Mouse (Mus musculus) testis, postnatal 10 days (tissue): ENCODE data around the gene Nmnat3.

Experiments
- DNase-seq: peaks from one replicate; pipeline ENCODE4 v3.0.0; 2021; ENCODE audit warnings: low spot score

Gene Nmnat3

DNA sequence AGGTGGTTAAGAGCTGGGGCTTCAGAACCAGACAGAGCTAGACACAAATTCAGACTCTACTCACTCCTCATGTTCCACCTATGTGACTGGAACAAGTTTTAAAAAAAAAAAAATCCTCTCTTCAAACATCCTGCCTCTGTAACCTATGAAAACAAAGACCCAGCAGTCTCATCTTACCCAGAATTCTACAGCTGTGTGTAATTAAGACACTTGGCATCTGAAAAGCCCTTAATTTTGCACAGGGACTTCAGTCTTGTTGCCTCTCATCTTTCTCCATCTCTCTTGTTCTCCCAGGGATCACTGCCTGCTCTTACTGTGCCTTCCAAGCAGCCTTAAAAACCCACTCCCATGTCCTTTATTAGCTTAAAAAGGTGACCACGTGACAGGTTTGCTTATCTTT is 133.4 kb downstream of the Nmnat3 start:
- no peak for DNase-seq

GRCm38 (mm10) chr9:98421903-98422302 is 134.7 kb downstream of the Nmnat3 start:
- DNase-seq = no peak

GRCm38 (mm10) chr9:98422656-98423055 is 135.4 kb downstream of the Nmnat3 start, which contains the start of gene Rbp1:
Gene Rbp1, plus strand, starts transcription at chr9:98422961.
- DNase-seq = no peak

GRCm38 (mm10) chr9:98423691-98424090 is 136.5 kb downstream of the Nmnat3 start:
- DNase-seq = no peak

DNA sequence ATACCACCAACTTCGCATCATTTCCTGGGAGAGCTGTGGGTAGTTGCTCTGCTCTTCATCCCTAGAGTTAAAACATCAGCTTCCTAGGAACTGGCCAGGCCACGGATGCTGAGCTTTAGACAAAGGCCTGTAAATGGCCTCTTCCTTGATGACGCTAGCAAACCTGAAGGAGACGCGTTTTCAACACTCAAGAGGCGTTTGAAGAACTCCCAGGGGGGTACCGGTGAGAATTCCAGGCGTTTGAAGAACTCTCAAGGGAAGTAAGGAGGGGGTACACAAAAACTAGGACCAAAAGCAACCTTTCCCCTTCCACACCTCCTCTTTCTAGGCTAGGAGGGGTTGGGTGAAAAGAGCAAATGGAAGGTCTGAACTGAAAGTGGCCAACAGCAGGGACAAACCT is 137.1 kb downstream of the Nmnat3 start:
- no peak for DNase-seq

- peak; percentile 75 for DNase-seq
These were observed 137.5 kb downstream of the Nmnat3 start for GRCm38 (mm10) chr9:98424725-98425210.

DNA sequence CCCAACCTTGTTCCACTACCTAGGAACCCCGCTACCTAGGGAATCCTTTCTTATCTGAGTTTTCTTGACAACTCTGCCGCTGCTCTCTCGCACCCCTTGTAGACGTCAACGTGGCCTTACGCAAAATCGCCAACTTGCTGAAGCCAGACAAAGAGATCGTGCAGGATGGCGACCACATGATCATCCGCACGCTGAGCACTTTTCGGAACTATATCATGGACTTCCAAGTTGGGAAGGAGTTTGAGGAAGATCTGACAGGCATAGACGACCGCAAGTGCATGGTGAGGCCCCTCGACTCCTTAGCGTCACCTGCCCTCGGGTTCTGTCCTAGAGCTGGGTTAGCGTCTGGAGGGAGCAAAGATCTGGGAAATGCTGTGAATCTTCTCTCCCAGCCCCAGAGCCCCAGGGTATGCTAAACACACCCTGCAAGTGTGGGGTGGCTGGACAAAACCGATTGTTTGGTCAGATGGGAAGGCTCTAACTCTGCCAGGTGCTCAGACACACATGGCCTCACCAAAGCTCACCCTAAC is 138.2 kb downstream of the Nmnat3 start:
- DNase-seq = no peak

GRCm38 (mm10) chr9:98427906-98428517 is 140.8 kb downstream of the Nmnat3 start:
- no peak for DNase-seq

- no peak for DNase-seq
These were observed 141.5 kb downstream of the Nmnat3 start for GRCm38 (mm10) chr9:98428783-98429182.

- DNase-seq = no peak
These were observed 142.6 kb downstream of the Nmnat3 start for GRCm38 (mm10) chr9:98429806-98430205.

GRCm38 (mm10) chr9:98430528-98430927 is 143.3 kb downstream of the Nmnat3 start:
- DNase-seq = no peak

DNA sequence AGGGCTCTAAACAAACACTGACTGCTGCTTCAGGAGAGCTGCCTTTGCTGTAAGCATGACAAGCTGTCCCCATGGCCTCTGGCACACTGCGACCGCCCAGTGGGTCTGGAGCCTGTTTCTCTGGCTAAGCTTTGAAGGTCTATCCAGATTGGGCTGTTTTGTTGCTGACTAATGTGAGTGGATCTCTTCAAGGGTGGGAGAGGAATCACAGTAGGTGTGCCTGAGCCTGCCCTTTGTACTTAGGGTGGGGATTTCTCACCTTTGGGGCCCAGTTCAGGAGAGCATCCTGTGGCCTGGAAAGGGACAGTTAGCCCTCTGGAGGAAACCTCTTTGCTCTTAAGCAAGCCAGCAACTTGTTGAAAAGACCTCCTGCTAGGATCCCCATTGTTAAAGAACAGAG is 145.8 kb downstream of the Nmnat3 start:
- DNase-seq = no peak

DNA sequence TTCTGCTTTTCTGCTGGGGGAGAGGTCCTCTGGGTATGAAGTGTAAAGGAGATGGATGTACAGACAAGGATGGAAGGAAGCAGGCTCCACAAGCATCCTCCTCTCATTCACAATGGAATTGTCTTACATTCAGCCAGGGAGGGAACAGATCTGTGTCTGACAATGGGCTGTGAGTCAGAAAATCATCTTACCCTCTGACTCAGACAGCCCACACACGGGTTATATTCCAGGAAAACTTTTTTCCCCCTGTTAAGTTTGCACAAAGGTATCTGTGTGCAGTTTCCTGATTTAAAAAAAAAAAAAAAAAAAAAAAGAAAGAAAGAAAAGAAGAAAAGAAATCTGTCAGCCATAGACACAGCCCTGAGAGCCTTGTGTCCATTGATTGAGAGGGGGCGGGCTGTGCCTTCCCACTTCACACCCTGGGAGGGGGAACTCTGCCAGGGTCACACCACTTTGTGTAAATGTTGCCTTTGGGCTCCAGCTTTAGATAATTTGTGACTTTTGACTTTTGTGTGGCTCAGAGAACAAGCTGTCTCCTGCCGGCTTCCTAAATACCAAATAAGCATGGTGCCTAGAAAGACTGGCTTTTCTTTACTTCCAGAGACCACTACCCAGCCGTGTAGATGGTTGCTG is 146.8 kb downstream of the Nmnat3 start:
- no peak for DNase-seq

DNA sequence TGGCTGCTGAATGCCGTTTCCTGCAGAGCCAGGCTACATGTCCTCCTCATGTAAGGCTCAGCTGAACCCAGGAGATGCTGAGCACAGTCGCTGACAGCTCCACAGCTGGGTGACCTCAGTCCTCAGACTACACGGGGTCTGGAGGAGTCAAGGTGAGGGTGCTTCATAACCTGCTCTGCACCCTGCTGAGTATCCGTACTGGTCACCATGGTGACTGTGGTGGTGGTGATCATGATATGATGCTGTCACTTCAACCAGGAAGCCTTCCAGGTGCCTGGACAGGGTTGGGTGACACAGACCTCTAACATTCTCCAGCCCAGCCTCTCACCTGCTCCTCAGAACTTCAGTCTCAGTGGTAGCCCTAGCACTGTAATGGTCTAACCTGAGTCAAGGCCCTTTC is 150.6 kb downstream of the Nmnat3 start:
- DNase-seq = no peak

DNA sequence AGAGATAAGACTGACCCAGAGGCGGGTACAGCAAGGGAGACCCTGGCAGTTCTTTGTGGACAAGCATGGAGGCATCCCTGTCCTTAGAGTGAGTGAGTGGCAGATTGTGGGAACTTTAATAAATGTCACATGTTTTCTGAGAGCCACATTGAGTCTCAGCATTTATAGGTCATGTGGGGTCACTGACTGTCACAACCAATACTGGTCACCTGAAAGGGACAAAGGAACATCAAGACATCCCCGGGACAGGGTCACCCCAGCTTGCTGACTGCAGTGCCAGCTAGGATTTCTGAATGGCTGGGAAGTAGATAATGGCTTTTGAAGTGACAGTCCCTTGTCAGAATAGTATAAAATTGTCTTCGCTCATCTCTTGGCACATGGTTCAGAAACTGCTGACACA is 151.9 kb downstream of the Nmnat3 start:
- DNase-seq = no peak

GRCm38 (mm10) chr9:98442638-98443037 is 155.4 kb downstream of the Nmnat3 start:
- peak; percentile 68 for DNase-seq

DNA sequence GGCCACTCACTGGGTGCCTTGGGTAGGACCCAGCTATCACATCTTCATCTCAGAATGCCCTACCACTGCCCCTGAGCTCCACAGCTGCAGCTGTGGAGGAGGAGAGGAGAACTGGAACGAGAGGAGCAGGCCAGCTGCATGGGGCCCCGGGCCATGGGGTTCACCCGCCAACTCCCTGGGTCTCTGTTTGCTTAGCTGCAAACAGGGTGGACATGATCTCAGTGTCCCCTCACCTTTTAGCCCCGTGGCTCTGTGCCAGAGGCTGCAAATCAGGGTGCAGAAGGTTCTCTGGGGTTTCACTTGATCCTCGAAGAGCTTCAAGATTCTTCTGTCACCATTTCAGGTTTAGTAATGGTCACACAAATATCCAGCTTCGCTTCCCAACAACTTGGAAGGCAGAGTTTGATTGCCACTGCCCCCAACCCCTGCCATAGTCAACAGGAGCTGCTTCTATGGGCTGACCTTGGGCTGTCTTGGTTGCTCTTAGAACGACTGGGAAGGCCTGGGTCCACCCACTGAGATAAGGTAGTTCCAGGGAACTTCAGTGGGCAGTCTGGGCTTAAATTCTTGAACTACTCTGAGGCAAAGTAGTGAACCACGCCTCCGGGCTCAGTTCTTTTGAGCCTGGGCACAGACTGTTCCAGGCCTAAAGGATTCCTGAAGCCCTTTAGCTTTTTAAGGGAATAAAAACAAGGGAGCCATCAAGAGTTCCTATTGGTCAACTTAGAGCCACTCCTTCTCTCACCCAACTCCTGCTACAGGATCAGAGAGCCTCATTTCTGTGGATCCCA is 158.3 kb downstream of the Nmnat3 start:
- DNase-seq = peak; percentile 72

DNA sequence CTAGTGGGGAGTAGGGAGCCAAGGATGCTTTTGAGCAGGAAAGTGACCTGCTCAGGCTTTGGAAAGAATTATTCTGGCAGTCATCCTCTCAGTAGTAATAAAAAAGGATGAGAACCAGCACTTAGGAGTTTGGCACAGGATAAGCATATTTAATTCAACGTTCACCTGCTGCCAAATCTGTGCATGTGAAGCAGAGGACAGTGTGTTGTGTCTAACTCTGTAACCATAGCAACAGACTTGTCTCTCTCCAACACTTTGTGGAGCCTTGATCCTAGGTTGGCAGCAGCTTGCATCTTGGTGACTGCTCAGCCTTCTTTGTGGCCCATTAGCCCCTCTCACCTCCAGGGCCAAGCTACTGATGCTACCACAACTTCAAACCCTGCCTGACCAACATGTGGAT is 163.7 kb downstream of the Nmnat3 start:
- no peak for DNase-seq

GRCm38 (mm10) chr9:98466709-98467108 is 179.5 kb downstream of the Nmnat3 start:
- DNase-seq = no peak
